Mouse (Mus musculus) lung, embryonic 14.5 days (tissue): Measurements from ENCODE around the gene Srpk2. TPM values are rescaled to one million over a fixed set of nuclear protein-coding genes. Genes with fewer than 3 reads are reported as not detected.
A peak's percentile ranks its signal among the peaks of the same experiment; 100 is the strongest.

Source experiments
- ATAC-seq: fragments of 200-750 bp; cut with Nextera tagmentation; 2 replicates; pipeline ENCODE4 v1.8.0; 2017; ENCODE audit warnings: mild to moderate bottlenecking, moderate TSS enrichment, moderate library complexity; ENCODE audit not compliant: insufficient read depth
- DNase-seq: peaks from one replicate; pipeline ENCODE4 v3.0.0-alpha.2; 2015
- H3K27ac ChIP-seq: fragments of 300-500 bp; sonication (generic); 2 replicates; pipeline ENCODE4 v1.5.1; 2014; ENCODE audit warnings: low read depth, mild to moderate bottlenecking, moderate library complexity
- H3K27me3 ChIP-seq: fragments of 300-500 bp; sonication (generic); 2 replicates; pipeline ENCODE4 v1.6.1; 2014; ENCODE audit warnings: low read length, control low read depth; ENCODE audit not compliant: insufficient read depth
- H3K36me3 ChIP-seq: fragments of 300-500 bp; sonication (generic); 2 replicates; pipeline ENCODE4 v1.6.1; 2014; ENCODE audit warnings: control low read depth; ENCODE audit not compliant: insufficient read depth
- H3K4me1 ChIP-seq: fragments of 300-500 bp; sonication (generic); 2 replicates; pipeline ENCODE4 v1.6.1; 2014; ENCODE audit warnings: antibody characterized with exemption, control low read depth; ENCODE audit not compliant: insufficient read depth
- H3K4me2 ChIP-seq: fragments of 300-500 bp; sonication (generic); 2 replicates; pipeline ENCODE4 v1.6.1; 2014; ENCODE audit warnings: mild to moderate bottlenecking
- H3K4me3 ChIP-seq: fragments of 300-500 bp; sonication (generic); 2 replicates; pipeline ENCODE4 v1.5.1; 2014; ENCODE audit warnings: low read depth, low read length
- H3K9ac ChIP-seq: fragments of 300-500 bp; sonication (generic); 2 replicates; pipeline ENCODE4 v1.6.1; 2014
- H3K9me3 ChIP-seq: fragments of 300-500 bp; sonication (generic); 2 replicates; pipeline ENCODE4 v1.6.1; 2016; ENCODE audit warnings: low read depth, low read length, control low read depth
- CTCF ChIP-seq: IDR thresholded peaks from 2 replicates; pipeline ENCODE4 v1.5.1; 2016; ENCODE audit warnings: antibody characterized with exemption, low read depth
- WGBS: fragments of 180-500 bp; shearing (Covaris S2); extraction: QIAGEN DNeasy Blood & Tissue Kit; methylation state at CpG from one replicate; pipeline ENCODE4 v1.1.7; 2014; 5-methylcytosine and 5-hydroxymethylcytosine counted together
- polyA plus RNA-seq: library from polyadenylated mRNA; unstranded; fragments of >200 nt; fragmentation: Nextera tagmentation; extraction: Ambion mirVana; gene quantifications from 2 replicates; pipeline ENCODE4 v1.2.1, GENCODE M21; 2014

Srpk2 gene
- polyA plus RNA-seq, 1 experiment from 2014 or later = 49.2 TPM

GRCm38 (mm10) chr5:23637337-23637736 is 47.1 kb downstream of the Srpk2 start:
- WGBS = 92% methylated on average over 8 of the region's 8 CpGs
- Histone ChIP-seq H3K4me1 (no peaks in the 10 kb centered on the region), H3K36me3 (no peaks in the 10 kb centered on the region), H3K4me2 (no peak overlapping the region), H3K27me3 (no peaks in the 10 kb centered on the region), H3K9me3 (no peaks in the 10 kb centered on the region), H3K9ac (no peak overlapping the region), H3K4me3 (no peak overlapping the region), H3K27ac (no peak overlapping the region)
- DNase-seq = no peak
- no peak for TF ChIP-seq CTCF
- ATAC-seq = no peak

GRCm38 (mm10) chr5:23631490-23631889 is 52.9 kb downstream of the Srpk2 start:
- Histone ChIP-seq H3K27ac (no peak overlapping the region), H3K9ac (no peak overlapping the region), H3K36me3 (no peaks in the 10 kb centered on the region), H3K4me2 (no peak overlapping the region), H3K9me3 (no peaks in the 10 kb centered on the region), H3K4me1 (no peaks in the 10 kb centered on the region; the same call in 1 of the 2 replicates), H3K4me3 (no peak overlapping the region), H3K27me3 (no peaks in the 10 kb centered on the region)
- DNase-seq = no peak
- no peak for TF ChIP-seq CTCF
- no peak for ATAC-seq
- 37% methylated on average over 1 of the region's 1 CpGs for WGBS

GRCm38 (mm10) chr5:23627221-23627620 is 57.2 kb downstream of the Srpk2 start:
- TF ChIP-seq CTCF = no peak
- Histone ChIP-seq H3K9me3 (no peaks in the 10 kb centered on the region), H3K27ac (no peak overlapping the region), H3K36me3 (no peaks in the 10 kb centered on the region), H3K4me1 (no peaks in the 10 kb centered on the region; the same call in 1 of the 2 replicates), H3K9ac (no peak overlapping the region), H3K27me3 (no peaks in the 10 kb centered on the region), H3K4me3 (no peak overlapping the region), H3K4me2 (no peak overlapping the region)
- WGBS = 66% methylated on average over 5 of the region's 5 CpGs
- no peak for ATAC-seq
- no peak for DNase-seq

- Histone ChIP-seq H3K27me3 (no peaks in the 10 kb centered on the region), H3K4me3 (no peak overlapping the region), H3K9ac (no peak overlapping the region), H3K9me3 (no peaks in the 10 kb centered on the region), H3K36me3 (no peaks in the 10 kb centered on the region), H3K4me1 (no peaks in the 10 kb centered on the region; the same call in 1 of the 2 replicates), H3K4me2 (no peak overlapping the region), H3K27ac (no peak overlapping the region)
- no peak for TF ChIP-seq CTCF
- ATAC-seq = no peak
- DNase-seq = no peak
- 85% methylated on average over 2 of the region's 2 CpGs for WGBS
Measured at GRCm38 (mm10) chr5:23626173-23626572, 58.2 kb downstream of the Srpk2 start.

GRCm38 (mm10) chr5:23620621-23621020 is 63.8 kb downstream of the Srpk2 start:
- H3K27me3 ChIP-seq = no peaks in the 10 kb centered on the region
- no peak overlapping the region for H3K27ac ChIP-seq
- WGBS = 85% methylated on average over 8 of the region's 8 CpGs
- H3K4me3 ChIP-seq = no peak overlapping the region
- H3K9ac ChIP-seq = no peak overlapping the region
- no peaks in the 10 kb centered on the region for H3K9me3 ChIP-seq
- no peaks in the 10 kb centered on the region for H3K4me1 ChIP-seq
- ATAC-seq (no peak), DNase-seq (no peak)
- TF ChIP-seq CTCF = no peak
- H3K36me3 ChIP-seq = no peaks in the 10 kb centered on the region
- no peak overlapping the region for H3K4me2 ChIP-seq

GRCm38 (mm10) chr5:23618656-23619055 is 65.8 kb downstream of the Srpk2 start:
- no peaks in the 10 kb centered on the region for H3K4me1 ChIP-seq
- no peak overlapping the region for H3K27ac ChIP-seq
- ATAC-seq (no peak), DNase-seq (no peak)
- no peaks in the 10 kb centered on the region for H3K36me3 ChIP-seq
- 93% methylated on average over 7 of the region's 7 CpGs for WGBS
- H3K4me2 ChIP-seq = no peak overlapping the region
- peak; percentile 21; the same call in 1 of the 2 replicates for TF ChIP-seq CTCF
- no peaks in the 10 kb centered on the region for H3K9me3 ChIP-seq
- H3K9ac ChIP-seq = no peak overlapping the region
- H3K4me3 ChIP-seq = no peak overlapping the region
- no peaks in the 10 kb centered on the region for H3K27me3 ChIP-seq

GRCm38 (mm10) chr5:23617104-23617415 is 67.4 kb downstream of the Srpk2 start:
- 33% methylated on average over 5 of the region's 5 CpGs for WGBS
- peak; percentile 36; the same call in 1 of the 2 replicates for ATAC-seq

More at GRCm38 (mm10) chr5:23617104-23617415, 67.4 kb downstream of the Srpk2 start:
- no peak for DNase-seq
- Histone ChIP-seq H3K27me3 (no peaks in the 10 kb centered on the region), H3K27ac (peak overlapping the region; percentile 72; the same call in 1 of the 2 replicates), H3K9me3 (no peaks in the 10 kb centered on the region), H3K4me3 (peak overlapping the region; percentile 41), H3K9ac (peak overlapping the region; percentile 38), H3K4me2 (peak overlapping the region; percentile 54), H3K4me1 (no peaks in the 10 kb centered on the region), H3K36me3 (no peaks in the 10 kb centered on the region)
- no peak for TF ChIP-seq CTCF
